8 mouse cellular contexts compared by ENCODE assay signal in genomic region chr8:64692651-64693201, GRCm38 (mm10). TPM values are rescaled to one million over a fixed set of nuclear protein-coding genes. Genes with fewer than 3 reads are reported as not detected.
DNase-seq lines count a peak whose midpoint lies in the region; ATAC-seq and TF ChIP-seq lines count a peak whose summit lies in the region.

Gene Cpe, minus strand, starts transcription at chr8:64693054.

- H3K27ac ChIP-seq in left cerebral cortex, adult 2 months = peak within 1 kb of the TSS; percentile 99

- peak within 1 kb of the TSS; percentile 89 for H3K4me3 ChIP-seq in left cerebral cortex, adult 2 months

- TF ChIP-seq CTCF in left cerebral cortex, adult 2 months (IDR thresholded peaks at IDR 0.05) = peak; percentile 70

- DNase-seq in adrenal gland, adult 2 months = peak; percentile 95
- DNase-seq in embryo, embryonic 11 days = peak; percentile 94
- DNase-seq in gastrocnemius, postnatal 36 days = peak; percentile 67 to 72
- DNase-seq in left cerebral cortex, adult 2 months (ENCODE audit: extremely low spot score in 1 of 2, low spot score in 2 of 2) = peak; percentile 89 to 92
- peak; percentile 61 for DNase-seq in lung, postnatal 36 days
- peak; percentile 87 to 91 for DNase-seq in right cerebral cortex, adult 2 months (ENCODE audit: low spot score in 2 of 2)
- peak; percentile 69 to 79 for DNase-seq in urinary bladder, postnatal 4 days (ENCODE audit: low spot score in 2 of 2)

- ATAC-seq in inflammation-experienced regulatory T-cells, adult 6 months = peak; percentile 82

- intact Hi-C loops in gastrocnemius, postnatal 36 days (cut with DNase I) = loop anchor here (2.0 to 10.0 kb wide), 2 partner anchors 74 to 252 kb away; partner anchors contain the start of gene Tmem192
- intact Hi-C loops in left cerebral cortex, adult 2 months (cut with DNase I) = loop anchor here (1.0 to 10.0 kb wide), 3 partner anchors 34 to 668 kb away; no protein-coding TSS in a partner anchor

RNA-seq across cellular contexts. Expression of gene Cpe, which starts in this region (rescaled TPM):
- total RNA-seq in adrenal gland, adult 2 months (2021) = 1,000 to 10,000 TPM in 1 of 2 experiments, 100 to 1,000 TPM in 1; 895 to 1,063 TPM
- 299 and 315 TPM in 2 replicates for polyA plus RNA-seq in adrenal gland, adult 2 months (2012; rRNA removed)
- total RNA-seq in gastrocnemius, postnatal 36 days (2021) = 100 to 1,000 TPM; 223 to 229 TPM
- 1 to 10 TPM; 1.4 to 2.8 (median 1.6) TPM for polyA plus RNA-seq in inflammation-experienced regulatory T-cells, adult 6 months (2017; shearing (Covaris generic))
- total RNA-seq in left cerebral cortex, adult 2 months (2021) = 1,000 to 10,000 TPM; 1,948 to 2,026 TPM

Comparison
In these comparisons a context has a peak if more than half of its experiments do, and no peak if none do; other contexts are left out.
1. Peak in every context shown above with its lines: DNase-seq, ATAC-seq, H3K4me3 ChIP-seq and H3K27ac ChIP-seq.
2. RNA of gene Cpe (polyA plus RNA-seq): 299 to 315 TPM in adrenal gland, adult 2 months; 1.4 to 2.8 TPM in inflammation-experienced regulatory T-cells, adult 6 months; every median in the first group is over 10 times any median in the second.